Mouse (Mus musculus): ENCODE measurements at regions not wholly inside any gene's neighbourhood (a gene's known extent, or its start where the extent isn't known, plus 50 kb on each side); places are given as distances from the start of the nearest gene placed in this dataset.

GRCm38 (mm10) chr1:23629366-23629765, 132.2 kb upstream of the B3gat2 start:
- DNase-seq = no peak

GRCm38 (mm10) chr1:23645093-23645492, 116.5 kb upstream of the B3gat2 start:
- no peak for DNase-seq

- no peak for DNase-seq
Observed at GRCm38 (mm10) chr1:23648875-23649506, 112.6 kb upstream of the B3gat2 start.

GRCm38 (mm10) chr1:23649886-23650285, 111.7 kb upstream of the B3gat2 start:
- no peak for DNase-seq

GRCm38 (mm10) chr1:23653628-23654027, 107.9 kb upstream of the B3gat2 start:
- no peak for DNase-seq

GRCm38 (mm10) chr1:23655768-23656167, 105.8 kb upstream of the B3gat2 start:
- no peak for DNase-seq

GRCm38 (mm10) chr1:23656302-23656701, 105.3 kb upstream of the B3gat2 start:
- peak; percentile 3 to 30 for DNase-seq

GRCm38 (mm10) chr1:23656718-23657117, 104.8 kb upstream of the B3gat2 start:
- peak in 1 of 2 experiments; percentile 3 for DNase-seq

GRCm38 (mm10) chr1:23670514-23670913, 91.0 kb upstream of the B3gat2 start:
- DNase-seq = no peak

- no peak for DNase-seq
Observed at GRCm38 (mm10) chr1:23674357-23674756, 87.2 kb upstream of the B3gat2 start.

GRCm38 (mm10) chr1:23676301-23676700, 85.3 kb upstream of the B3gat2 start:
- DNase-seq = no peak

- DNase-seq = no peak
Observed at GRCm38 (mm10) chr1:23689398-23689797, 72.2 kb upstream of the B3gat2 start.

- peak; percentile 50 to 69 for DNase-seq
Observed at GRCm38 (mm10) chr1:23705489-23705888, 56.1 kb upstream of the B3gat2 start.

- no peak for DNase-seq
Observed at GRCm38 (mm10) chr1:23706450-23706849, 55.1 kb upstream of the B3gat2 start.
